Mouse (Mus musculus): ENCODE measurements at regions not wholly inside any gene's neighbourhood (a gene's known extent, or its start where the extent isn't known, plus 50 kb on each side); places are given as distances from the start of the nearest gene placed in this dataset.

DNA sequence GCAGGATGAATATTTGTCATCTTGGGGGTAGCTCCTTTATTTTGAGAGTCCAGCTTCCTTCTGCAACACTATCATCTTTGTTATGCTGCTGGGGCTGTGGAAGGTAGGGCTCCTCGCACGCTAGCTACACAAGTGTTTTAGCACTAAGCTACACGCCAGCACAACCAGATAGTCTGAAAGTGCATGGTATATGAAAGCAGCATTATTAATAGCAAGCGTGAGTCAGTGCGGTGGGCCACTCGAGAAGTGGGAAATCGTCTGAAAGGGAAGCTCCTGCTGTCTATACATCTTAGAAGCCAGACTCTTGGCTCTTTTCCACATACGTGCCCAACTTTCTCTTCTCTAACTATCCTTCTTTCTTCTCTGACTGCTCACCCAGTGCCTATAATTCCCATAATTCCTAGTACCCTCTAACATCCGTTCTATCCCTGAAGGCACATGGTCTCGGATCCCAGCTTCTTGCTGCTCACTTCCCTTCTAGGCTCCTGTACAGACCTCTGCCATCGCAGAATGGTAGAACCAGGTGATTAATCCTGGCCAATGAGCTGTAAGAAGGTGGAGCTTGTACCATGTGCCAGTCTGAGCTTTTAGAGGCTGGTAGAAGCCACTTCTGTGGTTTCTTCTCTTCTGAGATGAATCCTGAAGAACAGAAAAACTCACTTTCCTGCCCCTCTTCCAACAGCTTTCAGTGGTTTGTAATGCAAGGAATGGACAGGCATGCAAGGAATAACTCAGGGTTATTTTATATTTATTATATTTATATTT lies 55.5 kb downstream of the E030025P04Rik start:
- DNase-seq: no peak

DNA sequence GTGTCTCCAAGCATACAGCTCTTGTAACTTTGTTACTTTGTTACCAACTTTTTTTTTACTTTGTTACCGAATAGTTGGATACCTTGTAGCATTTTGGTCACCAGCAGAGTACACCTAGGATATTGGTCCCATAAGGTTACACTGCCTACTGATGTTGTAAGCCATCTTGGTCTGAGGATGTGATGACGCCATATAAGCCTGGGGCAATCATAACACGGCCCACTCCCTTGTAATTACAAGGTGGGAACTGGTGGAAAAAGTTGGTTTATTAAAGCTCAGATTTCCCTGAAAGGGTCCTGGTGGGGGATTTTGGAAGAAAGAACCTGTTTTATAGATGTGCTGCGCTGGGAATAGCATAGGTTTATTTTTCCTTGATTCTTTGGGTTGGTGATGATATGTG lies 62.2 kb downstream of the E030025P04Rik start:
- no peak for DNase-seq

DNA sequence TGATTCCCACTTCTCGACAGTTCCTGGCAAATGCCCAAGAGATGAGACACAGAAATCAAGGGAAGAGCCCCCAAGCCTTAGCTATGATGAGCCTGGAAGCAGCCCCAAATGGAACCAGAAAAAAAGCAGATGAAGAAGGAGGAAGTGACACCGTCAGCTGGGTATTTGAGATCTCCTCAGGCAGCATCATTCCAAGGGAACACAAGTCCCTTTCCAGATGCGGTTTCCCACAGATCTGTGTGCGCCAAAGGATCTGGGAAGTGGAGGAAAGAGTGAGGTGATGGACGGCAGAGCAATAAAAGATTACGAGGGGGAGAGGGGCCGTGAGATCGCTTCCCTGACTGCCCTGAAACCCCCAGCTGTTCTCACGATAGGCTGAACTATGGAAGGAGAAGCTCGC lies 62.7 kb downstream of the E030025P04Rik start:
- DNase-seq: no peak

DNA sequence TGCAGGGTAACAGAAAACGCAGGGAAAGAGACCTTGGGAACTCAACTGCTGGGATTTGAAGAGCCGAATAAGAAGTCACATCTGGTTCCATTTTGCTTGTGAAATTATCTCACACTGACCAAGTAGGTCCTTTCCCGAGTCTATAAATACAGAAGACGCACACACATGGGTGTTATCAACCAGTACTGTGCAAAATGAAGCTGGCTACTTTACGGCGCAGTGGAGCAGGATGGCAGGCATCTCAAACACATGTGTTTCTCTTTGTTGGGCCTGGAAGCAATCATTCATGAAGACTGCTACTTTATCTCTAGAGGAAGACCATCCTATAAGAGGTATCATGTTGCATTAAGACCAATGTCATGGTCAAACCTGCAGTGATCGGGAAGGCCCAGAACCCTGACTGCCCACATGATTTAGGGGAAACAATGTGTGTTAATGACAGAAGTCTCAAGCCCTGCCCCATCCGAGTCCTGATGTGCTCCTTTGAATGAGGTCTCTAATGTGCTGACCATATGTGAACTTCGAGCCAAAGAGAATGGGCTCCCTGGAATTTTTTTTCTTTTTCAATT lies 63.2 kb downstream of the E030025P04Rik start:
- DNase-seq: no peak

DNA sequence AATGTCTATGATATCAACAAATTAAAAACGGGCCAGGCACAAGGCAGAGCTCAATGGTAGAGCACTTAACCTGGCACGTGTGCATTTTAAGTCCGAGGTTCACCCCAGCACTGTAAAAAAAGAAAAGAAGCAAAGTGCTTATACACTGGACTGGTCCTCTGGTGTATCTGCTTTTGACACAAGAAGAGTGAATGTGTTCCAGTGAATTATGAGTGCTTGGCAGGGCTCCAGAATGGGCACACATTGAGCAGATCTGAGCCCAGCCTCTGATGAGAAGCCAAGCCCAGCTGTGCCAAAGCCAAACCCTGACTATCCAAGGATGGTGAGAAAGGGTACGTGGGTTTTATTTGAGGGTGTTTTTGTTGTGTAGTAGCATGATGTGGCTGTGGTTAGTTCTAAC lies 64.7 kb downstream of the E030025P04Rik start:
- DNase-seq: no peak

DNA sequence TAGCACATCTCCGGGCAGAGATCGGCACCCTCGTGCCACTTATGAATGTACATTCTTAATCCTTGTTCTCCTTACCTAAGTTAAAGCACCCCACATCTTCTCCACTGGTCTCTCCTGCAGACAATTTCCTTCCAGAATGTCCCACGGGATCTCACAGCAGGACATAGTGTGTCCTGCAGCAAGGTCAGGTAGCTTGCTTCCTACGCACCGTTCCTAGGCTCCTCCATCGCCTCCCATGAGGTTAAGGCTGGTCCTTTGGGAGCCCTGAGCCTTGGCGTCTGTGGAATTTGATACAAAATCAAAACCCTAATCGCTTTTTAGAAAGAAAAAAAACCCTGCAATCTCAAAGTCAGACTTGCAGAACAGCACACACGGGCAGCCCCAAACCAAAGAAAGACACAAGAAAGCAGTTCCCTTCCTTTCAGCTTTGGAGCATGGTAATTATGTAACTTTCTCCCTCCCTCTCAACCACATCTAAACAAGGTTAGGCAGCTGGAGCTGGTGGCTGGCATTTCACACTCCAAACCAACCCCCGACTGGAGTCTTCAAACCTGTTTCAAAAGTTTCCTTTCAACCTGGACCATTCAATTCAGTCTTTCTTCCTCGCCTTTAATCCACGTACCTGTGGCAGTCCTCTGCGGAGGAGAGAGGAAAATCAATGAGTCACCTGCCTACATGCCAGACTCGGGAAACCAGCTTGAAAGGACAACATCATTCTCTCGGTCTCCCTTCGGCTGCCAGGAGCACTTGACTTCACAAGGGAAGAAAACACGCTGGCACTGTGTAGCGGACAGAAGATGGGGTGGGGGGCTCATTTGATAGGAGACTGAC lies 67.4 kb downstream of the E030025P04Rik start:
- DNase-seq: no peak

DNA sequence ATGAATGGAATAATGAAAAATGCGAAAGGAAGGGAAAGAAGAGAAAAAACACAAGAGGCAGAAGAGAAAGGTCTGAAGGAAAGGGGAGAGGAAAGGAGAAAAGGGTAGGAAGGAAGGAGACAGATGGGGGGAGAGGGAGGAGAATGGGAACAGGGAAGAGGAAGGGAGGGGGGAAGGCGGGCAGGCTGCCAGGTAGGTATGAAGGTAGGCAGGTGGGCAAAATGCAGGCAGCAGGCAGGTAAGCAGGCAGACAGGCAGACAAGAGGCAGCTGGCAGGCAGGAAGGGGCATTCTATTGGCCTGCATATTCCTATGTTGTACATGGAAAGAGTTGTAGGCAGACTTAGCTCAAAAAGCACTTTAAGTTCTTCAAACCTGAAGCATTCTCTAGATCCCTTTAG lies 72.8 kb downstream of the E030025P04Rik start:
- DNase-seq: no peak

DNA sequence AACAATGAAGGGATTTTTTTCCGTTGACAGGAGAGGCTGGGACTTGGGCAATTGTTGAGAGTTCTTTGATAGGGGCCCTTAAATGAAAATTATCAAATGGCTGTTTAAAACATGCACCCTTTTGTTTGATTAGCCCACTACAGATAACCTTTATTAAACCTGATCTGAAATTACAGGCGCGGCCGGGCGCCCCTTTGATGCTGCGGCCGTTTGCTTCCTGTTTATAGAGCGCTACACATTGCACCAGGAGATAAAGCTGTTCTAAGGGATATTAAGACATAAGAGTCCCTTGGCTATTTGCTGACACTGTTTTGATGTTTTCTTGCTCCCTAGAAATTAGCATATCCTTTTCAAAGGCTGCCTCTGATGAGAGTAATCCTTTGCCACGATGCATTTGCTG lies 73.8 kb downstream of the E030025P04Rik start:
- DNase-seq: no peak

DNA sequence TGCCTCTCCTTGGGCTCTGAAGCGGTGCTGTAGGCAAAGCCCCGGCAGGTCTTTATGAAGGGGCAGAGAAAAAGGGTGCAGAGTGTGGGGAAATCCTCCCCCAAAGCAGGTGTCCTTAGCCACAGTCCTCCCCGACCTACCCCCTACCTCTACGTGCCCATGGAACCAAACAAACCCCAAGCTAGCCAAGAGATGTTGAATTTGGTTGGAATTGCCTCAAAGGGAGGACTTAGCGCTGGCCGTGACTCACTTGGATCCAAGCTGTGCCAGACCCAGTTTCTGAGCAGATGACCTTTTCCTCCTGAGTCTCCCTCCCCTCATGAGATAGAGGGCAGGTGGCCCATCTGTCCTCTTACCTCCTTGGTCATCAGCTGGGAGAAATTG lies 74.9 kb downstream of the E030025P04Rik start:
- no peak for DNase-seq

DNA sequence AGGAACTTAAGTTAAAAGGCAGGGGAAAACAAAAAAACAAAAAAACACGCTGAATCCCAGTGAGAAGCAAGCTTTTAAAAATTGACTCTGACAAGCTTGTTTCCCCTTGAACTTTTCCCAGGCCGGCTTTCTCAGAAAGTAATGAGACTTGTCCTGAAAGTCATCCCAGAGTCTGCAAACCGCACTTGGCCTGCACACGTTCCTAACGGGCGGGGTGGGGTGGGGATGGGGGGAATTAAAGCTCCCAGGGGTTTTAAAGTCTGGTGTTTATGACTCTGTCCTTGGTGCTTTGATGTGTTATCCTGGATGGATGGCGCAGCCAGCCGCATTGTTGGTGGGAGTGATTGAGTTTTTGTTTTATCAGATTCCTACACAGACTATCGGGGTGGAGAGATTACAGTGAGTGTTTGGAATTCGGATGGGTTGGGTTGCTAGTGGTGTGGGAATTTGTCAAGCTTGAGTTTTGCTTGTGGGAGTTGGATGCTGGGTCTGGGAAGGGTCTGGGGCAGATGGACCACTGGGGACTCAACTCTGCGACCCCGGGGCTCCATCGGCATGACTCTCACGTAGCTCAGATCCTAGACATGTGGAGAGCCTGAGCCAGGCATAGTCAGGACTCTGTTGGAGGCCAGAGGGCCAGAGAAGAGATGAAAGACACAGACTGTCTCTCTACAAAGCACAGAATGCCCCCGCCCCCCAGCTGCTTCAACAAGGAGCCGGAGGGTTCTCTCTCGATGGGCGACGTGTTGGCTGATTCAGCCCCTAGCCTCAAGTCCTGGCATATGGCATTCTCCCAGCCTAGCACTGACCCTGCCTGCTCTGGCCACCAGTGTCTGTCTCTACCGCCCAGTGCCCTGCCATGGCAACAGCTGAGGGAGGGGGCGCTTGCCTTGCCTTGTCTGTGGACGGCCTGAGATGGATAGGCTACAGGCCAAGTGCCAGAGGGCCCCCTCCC lies 75.5 kb downstream of the E030025P04Rik start:
- DNase-seq: no peak

DNA sequence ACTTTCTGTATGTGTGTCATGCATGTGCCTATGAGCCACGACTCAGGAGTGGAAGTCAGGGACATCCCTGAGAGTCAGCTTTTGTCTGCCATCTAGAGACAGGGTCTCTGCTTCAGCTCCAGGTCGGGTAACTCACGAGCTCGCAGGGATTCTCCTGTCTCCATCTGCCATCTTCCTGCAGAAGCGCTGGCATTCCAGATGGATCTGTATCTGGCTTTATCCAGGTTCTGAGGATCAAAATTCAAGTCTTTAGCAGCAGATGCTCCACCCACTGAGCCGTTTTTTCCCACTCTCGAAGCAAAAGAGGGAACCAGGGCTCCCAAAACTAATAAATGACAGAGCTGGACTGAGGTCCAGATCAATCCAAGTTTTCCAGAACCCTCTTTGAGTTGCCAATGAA lies 76.4 kb downstream of the E030025P04Rik start:
- DNase-seq: no peak

DNA sequence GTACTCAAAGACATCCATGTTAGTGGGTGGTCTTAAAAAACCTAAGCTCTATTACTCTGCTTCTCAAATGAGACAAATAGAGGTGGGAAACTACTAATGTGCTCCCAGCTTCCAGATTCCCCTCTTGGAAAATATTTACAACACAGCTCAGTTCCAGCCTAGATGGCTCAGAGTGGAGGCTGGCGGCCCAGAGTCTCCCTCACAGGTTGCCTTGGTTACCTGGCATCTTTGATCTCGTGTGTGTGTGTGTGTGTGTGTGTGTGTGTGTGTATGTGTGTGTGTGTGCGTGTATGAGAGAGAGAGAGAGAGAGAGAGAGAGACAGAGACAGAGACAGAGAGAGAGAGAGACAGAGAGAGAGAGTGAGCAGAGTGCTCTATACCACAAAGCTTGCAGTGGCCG lies 82.2 kb downstream of the E030025P04Rik start:
- no peak for DNase-seq

DNA sequence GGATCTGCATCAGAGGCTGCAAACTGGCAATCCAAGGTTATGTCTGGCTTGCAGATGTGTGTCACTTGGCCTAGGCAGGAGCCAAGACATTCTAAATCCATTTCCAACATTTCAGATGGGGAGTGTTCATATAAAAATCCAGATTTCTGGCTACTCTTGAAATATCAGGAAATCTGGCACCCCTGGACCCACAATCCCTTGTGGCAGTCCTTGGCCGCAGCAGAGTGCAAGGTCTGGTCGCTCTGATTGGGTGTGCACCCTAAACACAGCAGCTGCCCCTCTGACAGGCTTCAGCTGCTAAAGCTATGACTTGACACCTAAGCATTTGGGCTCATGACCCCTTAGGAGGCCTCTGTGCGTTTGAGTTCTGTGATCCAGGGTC lies 83.7 kb downstream of the E030025P04Rik start:
- DNase-seq: no peak

DNA sequence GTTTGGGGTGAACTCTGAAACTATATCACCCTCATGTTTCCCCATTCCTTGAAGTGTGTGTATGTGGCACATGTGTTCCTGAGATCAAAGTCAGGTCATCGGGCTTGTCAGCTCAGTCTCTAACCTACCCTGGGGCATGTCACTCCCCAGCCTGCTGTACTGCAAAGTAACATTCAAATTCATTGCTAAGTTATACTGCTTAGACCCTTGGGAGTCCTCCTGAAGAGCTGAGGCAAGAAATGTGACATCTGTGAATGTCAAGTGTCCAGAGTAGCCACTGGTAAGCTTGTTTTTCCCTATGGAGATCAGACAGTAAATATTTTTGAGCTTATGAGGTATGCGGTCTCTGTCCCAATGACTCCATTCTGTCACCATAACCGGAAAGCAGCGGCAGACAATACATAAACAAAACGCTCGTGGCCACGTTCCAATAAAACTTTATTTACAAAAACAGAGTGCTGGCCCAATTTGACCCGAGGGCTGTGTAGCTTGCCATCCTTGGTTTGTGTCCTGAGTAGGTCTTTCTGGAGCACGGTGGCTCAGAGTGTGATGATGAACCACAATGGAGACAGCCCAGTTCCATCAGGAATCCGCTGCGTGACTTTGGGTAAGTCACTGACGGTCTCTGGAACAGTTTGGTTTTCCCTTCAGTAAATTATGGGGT lies 84.2 kb downstream of the E030025P04Rik start:
- no peak for DNase-seq

DNA sequence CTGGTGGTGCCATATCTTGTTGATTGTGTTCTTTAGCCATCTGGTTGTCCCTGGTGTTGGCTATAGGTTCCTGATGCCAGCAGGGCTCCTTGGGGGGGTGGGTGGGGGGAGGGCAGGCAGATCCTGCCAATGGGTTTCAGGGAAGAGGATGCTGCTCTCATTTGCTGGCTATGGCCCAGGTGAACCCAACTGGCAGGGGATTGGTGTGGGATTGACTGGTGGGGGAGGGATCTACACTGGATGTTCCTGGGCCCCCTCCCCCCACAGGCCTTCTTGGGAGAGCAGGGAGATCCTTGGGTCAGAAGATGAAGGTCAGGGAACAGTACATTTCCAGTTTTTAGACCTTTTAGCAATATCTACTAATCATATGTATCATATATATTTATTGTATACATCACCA lies 86.1 kb downstream of the E030025P04Rik start:
- no peak for DNase-seq

DNA sequence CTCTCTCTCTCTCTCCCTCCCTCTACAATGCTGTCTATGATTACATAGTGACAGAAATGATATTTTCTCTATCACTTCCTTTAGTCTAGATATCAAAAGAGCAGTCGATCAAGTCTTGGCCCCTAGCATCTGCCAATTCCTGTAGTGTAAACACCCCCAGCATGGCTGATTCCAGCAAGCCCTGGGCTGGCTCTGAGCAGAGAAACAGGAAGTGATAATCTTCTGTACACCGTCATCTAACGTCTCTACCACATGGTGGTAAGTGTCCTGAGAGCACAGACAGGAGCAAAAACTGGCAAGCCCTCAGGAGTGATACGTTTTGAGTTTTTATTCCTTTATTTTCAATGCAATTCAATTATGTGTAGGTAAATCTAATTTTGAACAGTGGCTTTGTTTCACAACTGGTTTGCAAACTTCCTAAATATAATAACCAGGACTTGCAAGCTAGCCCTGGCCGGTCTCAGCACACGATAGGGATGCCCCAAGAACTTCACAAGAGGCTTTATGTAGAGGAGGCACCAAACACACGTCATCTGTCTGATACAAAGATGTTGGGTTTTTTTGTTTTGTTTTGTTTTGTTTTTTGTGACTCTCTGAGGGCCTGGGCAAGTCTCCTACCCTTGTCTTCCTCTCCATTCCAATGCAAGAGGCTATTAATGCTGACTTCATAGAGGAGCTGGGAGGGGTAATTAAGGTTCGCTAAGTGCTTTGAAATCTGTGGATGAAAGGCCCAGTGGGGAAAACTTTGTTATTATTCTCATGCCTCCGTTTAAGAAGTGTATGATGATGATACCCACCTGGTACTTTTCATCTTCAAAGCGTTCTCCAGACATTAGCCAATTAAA lies 95.7 kb downstream of the E030025P04Rik start:
- DNase-seq: no peak

DNA sequence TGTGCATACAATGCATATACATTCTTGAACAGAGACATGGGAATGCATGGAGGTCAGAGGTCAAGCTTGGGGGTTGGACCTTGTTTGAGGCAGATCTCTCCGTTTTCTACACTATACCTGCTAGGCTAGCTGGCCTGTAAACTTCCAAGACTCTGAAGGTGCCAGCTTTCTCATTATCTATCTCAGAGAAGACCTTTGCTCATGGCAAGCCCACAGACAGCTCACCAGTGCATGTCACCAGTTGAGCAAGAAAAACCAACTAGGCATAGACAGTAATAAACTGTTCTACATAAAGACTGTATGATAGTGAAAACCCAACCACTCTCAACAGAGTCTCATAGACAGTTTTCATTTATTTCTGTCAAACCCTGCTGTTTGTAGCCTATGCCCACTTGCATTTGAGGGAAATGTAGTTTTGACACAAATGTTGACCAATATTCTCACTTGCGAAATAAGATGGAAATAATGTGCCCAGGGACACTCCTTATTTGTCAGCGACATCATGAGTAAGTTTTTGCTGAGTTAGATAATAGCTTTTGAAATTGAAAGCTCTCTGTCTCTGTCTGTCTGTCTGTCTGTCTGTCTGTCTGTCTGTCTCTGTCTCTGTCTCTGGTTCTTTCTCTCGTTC lies 96.6 kb downstream of the E030025P04Rik start:
- DNase-seq: no peak

DNA sequence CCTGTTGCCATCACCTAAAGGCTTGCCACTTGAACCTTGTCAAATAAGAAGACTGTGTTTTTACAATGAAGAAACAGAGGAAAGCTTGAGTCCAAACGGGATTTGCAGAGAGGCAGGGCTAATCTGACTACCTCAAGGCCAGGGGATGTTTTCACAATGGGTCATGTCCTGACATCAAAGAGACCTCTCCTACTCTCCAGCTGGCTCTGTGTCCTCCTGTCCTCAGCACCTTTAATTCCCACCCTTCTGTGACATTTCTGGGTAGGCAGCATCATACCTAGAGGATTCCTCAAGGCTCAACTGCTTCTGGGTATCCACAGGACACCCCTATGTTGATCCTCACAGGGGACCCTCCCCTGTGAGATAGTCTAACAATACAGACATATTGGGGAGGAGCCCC lies 97.7 kb downstream of the E030025P04Rik start:
- no peak for DNase-seq

DNA sequence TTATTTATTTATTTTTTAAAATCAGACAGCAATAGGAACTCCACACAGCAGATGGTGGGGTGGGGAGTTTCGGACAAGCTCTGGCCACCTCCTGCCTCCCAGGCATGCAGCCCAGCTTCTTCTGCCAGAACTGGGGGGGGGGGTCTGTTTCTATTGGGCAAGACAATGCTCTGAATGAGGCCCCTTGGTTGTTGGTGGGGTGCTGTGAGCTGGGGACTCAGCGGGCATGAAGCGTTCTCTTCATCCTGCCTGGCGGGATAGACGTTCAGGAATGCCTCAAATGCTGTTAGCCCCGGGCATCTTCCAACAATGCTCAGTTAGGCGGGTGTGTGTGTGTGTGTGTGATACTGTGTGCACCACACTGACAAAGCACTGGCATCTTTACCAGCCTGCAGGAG lies 103.7 kb downstream of the E030025P04Rik start:
- no peak for DNase-seq

DNA sequence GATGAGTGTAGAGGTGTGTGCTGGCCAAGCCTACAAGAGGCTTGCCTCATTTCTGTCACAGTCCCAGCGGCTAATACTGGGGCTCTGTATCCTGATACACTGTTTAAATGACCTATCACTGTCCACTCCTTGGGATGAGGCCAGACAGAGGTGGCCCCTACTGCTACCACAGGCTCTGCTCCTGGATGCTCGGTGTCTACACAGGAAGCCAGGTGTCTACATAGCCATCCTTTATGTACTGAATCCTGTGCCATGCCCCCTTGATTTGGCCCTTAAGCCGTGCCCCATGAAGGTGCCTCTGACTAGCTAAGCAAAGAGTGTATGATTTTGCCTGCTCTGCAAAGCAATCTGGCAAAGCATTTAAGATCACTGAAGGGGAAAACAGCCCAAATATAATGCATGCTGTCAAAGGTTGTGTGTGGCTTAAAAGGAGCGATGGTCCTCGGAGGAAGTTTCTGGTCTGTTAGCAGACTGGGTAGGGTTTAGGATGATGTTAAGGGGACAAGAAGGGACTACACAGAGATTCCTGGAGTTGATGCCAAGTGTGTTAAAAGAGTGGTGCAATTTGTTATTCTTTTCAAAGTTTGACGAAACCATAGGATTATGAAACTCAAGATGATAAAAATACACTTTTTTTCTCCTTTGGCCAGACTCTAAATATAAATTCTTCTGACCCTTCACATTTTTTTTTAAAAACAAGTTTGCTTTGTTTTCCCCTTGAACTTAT lies 104.2 kb downstream of the E030025P04Rik start:
- no peak for DNase-seq

Data from kidney, adult 11 months (tissue).